Mouse (Mus musculus): ENCODE data around the gene Pde6c. TPM values are rescaled to one million over a fixed set of nuclear protein-coding genes. Genes with fewer than 3 reads are reported as not detected.

Gene Pde6c
- polyA plus RNA-seq, 1 experiment = not detected

DNA sequence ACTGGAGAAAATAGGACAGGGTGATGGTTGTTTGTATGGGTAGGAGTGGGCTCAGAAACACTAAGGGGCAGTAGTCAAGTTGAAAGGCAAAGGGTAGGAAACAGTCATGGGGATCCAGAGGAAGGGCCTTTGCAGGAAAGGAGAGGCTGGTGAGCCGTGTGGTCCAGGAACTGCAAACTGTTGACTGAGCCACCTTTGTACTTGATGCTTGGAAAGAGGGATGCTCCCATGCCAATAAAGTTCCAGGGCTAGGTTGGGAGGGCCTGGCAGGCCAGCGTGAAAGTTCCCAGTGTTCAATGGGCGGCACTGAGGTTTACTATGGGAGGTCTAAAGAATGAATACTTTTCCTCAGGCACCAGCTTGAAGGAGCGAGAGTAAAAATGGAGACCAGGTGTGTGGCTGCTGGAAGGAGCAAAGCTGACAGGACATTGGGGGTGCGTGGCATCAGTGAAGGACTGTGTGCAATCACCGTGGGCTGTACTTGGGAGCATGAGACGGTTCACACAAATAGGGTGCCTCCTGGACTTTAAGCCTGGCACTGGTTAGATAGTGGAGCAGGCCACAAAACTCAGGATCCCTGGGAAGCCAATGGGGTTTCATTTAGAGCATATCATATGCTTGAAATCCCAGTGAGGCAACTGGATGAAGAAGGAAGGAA, 17.6 kb upstream of the Pde6c start:
- TF ChIP-seq CTCF (IDR thresholded peaks at IDR 0.05; ENCODE audit: borderline replicate concordance, control insufficient read depth, extremely low read depth, insufficient read depth, low read length, poor library complexity) (no peak), POLR2A (IDR thresholded peaks at IDR 0.05; ENCODE audit: control insufficient read depth, extremely low read depth, insufficient read depth, low read length, poor library complexity) (no peak)
- no peaks in the 10 kb centered on the region for H3K27me3 ChIP-seq (ENCODE audit: control insufficient read depth, insufficient read depth, low read length)
- H3K27ac ChIP-seq (ENCODE audit: control insufficient read depth, insufficient read depth, low read length) = no peak overlapping the region
- H3K4me1 ChIP-seq (replicated peaks; ENCODE audit: control insufficient read depth, insufficient read depth, low read length) = no peaks in the 10 kb centered on the region
- H3K4me3 ChIP-seq (ENCODE audit: control insufficient read depth, insufficient read depth, low read length) = no peak overlapping the region
- H3K36me3 ChIP-seq (ENCODE audit: control insufficient read depth, insufficient read depth, low read length) = no peaks in the 10 kb centered on the region
- DNase-seq = no peak
- WGBS = 97% methylated on average over 7 of the region's 7 CpGs

DNA sequence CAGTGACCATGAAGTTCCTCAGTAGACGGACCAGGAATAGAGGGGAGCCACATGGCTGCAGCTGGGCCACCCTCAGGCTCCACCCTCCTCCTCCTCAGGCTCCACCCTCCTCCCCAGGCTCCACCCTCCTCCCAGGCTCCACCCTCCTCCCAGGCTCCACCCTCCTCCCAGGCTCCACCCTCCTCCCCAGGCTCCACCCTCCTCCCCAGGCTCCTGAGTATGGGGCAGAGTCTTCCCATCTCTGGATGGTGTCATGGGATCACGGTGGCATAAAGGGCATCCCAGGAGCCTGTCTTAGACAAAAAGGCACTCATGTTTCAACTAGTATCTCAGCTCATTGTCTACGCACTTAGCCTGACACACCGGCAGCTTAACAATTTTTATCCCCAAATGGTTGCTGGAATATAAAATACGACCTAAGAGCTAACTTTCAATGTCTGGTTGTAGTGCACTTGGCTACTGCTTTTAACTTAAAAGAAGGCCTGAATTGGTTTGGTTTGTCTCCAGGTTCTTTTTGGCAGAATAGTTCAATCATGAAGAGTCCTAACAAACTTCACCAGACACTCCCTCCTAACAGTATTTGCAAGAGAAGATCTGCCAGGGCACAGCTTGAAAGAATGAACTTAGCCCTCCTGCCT, 12.3 kb upstream of the Pde6c start:
- Histone ChIP-seq H3K27ac (ENCODE audit: control insufficient read depth, insufficient read depth, low read length) (no peak overlapping the region), H3K36me3 (ENCODE audit: control insufficient read depth, insufficient read depth, low read length) (no peaks in the 10 kb centered on the region), H3K27me3 (ENCODE audit: control insufficient read depth, insufficient read depth, low read length) (peaks cover 3% of the 10 kb centered on the region; the same call in 1 of the 2 replicates), H3K4me3 (ENCODE audit: control insufficient read depth, insufficient read depth, low read length) (no peak overlapping the region), H3K4me1 (replicated peaks; ENCODE audit: control insufficient read depth, insufficient read depth, low read length) (no peaks in the 10 kb centered on the region)
- DNase-seq = no peak
- TF ChIP-seq CTCF (IDR thresholded peaks at IDR 0.05; ENCODE audit: borderline replicate concordance, control insufficient read depth, extremely low read depth, insufficient read depth, low read length, poor library complexity) (no peak), POLR2A (IDR thresholded peaks at IDR 0.05; ENCODE audit: control insufficient read depth, extremely low read depth, insufficient read depth, low read length, poor library complexity) (no peak)
- 78% methylated on average over 5 of the region's 5 CpGs for WGBS

DNA sequence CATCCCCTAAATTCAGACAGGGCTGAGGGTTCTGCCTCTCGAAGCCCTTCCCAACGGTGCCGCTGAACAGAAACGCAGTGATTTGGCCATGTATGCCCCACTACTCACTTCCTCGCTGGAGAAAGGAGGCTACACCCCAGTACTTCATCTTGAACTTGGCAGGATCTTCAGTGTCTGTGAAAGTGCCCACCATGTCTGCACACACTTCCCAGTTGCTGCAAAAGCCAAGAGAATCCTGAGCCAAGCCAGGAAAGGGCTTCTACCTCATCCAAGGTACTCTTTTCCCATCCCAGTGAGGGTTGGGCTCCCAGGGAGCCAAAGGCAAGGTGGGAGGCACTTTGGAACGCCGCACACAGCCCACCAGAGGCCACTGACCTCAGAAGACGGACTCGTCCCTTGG, 8.7 kb upstream of the Pde6c start:
- no peak overlapping the region for H3K4me3 ChIP-seq (ENCODE audit: control insufficient read depth, insufficient read depth, low read length)
- H3K27ac ChIP-seq (ENCODE audit: control insufficient read depth, insufficient read depth, low read length) = no peak overlapping the region
- no peak for DNase-seq
- H3K4me1 ChIP-seq (replicated peaks; ENCODE audit: control insufficient read depth, insufficient read depth, low read length) = no peaks in the 10 kb centered on the region
- WGBS = 38% methylated on average over 9 of the region's 9 CpGs
- H3K36me3 ChIP-seq (ENCODE audit: control insufficient read depth, insufficient read depth, low read length) = no peaks in the 10 kb centered on the region
- TF ChIP-seq POLR2A (IDR thresholded peaks at IDR 0.05; ENCODE audit: control insufficient read depth, extremely low read depth, insufficient read depth, low read length, poor library complexity) = no peak
- no peak for TF ChIP-seq CTCF (IDR thresholded peaks at IDR 0.05; ENCODE audit: borderline replicate concordance, control insufficient read depth, extremely low read depth, insufficient read depth, low read length, poor library complexity)
- H3K27me3 ChIP-seq (ENCODE audit: control insufficient read depth, insufficient read depth, low read length) = peaks cover 3% of the 10 kb centered on the region; the same call in 1 of the 2 replicates

DNA sequence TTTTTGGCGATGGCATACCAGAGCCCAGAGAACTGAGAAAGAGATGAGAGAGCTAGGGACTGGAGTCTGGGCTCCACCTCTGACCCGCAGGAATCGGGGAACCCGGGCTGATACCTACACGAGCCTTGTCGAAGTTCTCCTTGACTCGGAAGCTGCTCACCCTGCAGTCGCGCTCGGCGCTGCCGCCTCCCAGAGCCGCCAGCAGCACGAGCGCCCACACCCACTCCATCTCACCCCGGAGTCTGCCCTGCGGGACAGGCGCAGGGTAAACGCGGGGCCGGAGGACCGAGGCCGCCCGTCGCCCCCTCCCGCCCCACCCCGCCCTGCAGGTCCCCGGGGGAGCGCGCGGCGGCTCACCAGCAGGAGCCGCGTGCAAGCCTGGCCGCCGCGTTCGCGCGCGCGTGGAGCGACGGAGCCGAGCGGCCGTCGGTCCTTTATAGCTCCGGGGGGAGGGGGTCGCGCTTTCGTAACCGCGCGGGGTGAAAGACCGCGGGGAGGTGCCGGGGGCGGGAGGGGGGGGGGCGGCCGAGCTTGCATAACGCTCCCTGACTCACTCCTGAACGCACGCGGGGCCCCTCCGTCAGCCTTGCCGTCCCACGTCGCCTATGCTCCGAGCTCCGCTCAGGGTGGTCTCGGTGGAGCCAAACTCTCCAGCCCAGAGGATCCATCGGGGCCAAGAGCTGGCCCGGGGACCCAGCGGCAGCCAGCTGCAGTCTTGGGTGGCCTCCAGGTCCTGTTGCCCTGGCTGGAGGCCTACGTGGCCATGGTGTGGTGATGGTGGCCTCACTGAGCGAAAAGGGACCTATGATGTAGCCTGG, 8.0 kb upstream of the Pde6c start:
- no peak overlapping the region for H3K4me3 ChIP-seq (ENCODE audit: control insufficient read depth, insufficient read depth, low read length)
- DNase-seq = no peak
- H3K27ac ChIP-seq (ENCODE audit: control insufficient read depth, insufficient read depth, low read length) = no peak overlapping the region
- H3K4me1 ChIP-seq (replicated peaks; ENCODE audit: control insufficient read depth, insufficient read depth, low read length) = no peaks in the 10 kb centered on the region
- TF ChIP-seq CTCF (IDR thresholded peaks at IDR 0.05; ENCODE audit: borderline replicate concordance, control insufficient read depth, extremely low read depth, insufficient read depth, low read length, poor library complexity) = no peak
- 3% methylated on average over 67 of the region's 77 CpGs for WGBS
- no peaks in the 10 kb centered on the region for H3K36me3 ChIP-seq (ENCODE audit: control insufficient read depth, insufficient read depth, low read length)
- H3K27me3 ChIP-seq (ENCODE audit: control insufficient read depth, insufficient read depth, low read length) = peaks cover 3% of the 10 kb centered on the region; the same call in 1 of the 2 replicates

DNA sequence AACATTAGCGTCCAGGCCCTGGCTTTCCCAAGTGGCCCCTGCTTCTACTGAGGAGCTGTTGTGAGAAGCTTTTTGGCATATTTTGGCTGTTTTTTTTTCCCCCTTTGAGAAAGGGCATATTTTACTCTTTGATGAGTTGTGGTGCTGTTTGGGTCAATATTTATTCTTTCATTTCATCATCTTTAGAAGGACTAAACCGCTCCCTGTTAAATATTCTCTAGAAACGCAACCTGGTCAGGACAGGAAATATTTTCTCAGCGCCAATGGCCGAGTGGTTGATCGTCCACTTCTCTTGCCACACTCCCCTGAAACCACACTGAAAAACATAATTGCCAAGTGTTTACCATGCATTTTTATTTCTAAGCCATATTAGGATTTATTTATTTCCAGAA, 7.4 kb upstream of the Pde6c start, which contains the start of gene Rbp4:
Gene Rbp4, minus strand, starts transcription at position 63 of the 392 bp plus-strand sequence.
- Histone ChIP-seq H3K27me3 (ENCODE audit: control insufficient read depth, insufficient read depth, low read length) (peaks cover 3% of the 10 kb centered on the region; the same call in 1 of the 2 replicates), H3K4me1 (replicated peaks; ENCODE audit: control insufficient read depth, insufficient read depth, low read length) (no peaks in the 10 kb centered on the region), H3K36me3 (ENCODE audit: control insufficient read depth, insufficient read depth, low read length) (no peaks in the 10 kb centered on the region), H3K27ac (ENCODE audit: control insufficient read depth, insufficient read depth, low read length) (no peak within 1 kb of the TSS), H3K4me3 (ENCODE audit: control insufficient read depth, insufficient read depth, low read length) (no peak within 1 kb of the TSS)
- WGBS = 76% methylated on average over 6 of the region's 6 CpGs
- no peak for TF ChIP-seq POLR2A (IDR thresholded peaks at IDR 0.05; ENCODE audit: control insufficient read depth, extremely low read depth, insufficient read depth, low read length, poor library complexity)
- TF ChIP-seq CTCF (IDR thresholded peaks at IDR 0.05; ENCODE audit: borderline replicate concordance, control insufficient read depth, extremely low read depth, insufficient read depth, low read length, poor library complexity) = no peak
- no peak for DNase-seq

DNA sequence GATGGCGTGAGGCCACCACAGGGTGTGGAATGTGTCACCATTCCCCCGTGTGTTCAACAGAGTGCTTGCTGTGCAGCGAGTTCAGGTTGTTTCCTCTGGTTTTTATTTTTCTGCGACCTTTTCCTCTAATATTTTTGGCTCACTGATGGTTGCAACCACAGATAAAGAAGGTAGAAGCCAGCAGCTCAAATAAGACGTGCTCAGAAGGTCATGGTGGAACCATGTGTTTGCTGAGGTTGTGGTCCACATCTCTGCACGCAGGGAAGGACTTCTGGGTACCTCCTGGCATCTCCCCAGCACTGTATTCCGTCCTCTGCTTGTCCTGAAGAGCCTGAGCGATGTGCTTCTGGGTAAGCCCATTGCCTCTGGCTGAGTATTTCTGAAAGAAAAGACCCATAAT, 5.9 kb upstream of the Pde6c start:
- WGBS = 62% methylated on average over 8 of the region's 8 CpGs

More for the DNA sequence above, 5.9 kb upstream of the Pde6c start:
- Histone ChIP-seq H3K4me3 (ENCODE audit: control insufficient read depth, insufficient read depth, low read length) (no peak overlapping the region), H3K27me3 (ENCODE audit: control insufficient read depth, insufficient read depth, low read length) (peaks cover 3% of the 10 kb centered on the region; the same call in 1 of the 2 replicates), H3K27ac (ENCODE audit: control insufficient read depth, insufficient read depth, low read length) (no peak overlapping the region), H3K36me3 (ENCODE audit: control insufficient read depth, insufficient read depth, low read length) (no peaks in the 10 kb centered on the region), H3K4me1 (replicated peaks; ENCODE audit: control insufficient read depth, insufficient read depth, low read length) (no peaks in the 10 kb centered on the region)
- DNase-seq = no peak
- TF ChIP-seq POLR2A (IDR thresholded peaks at IDR 0.05; ENCODE audit: control insufficient read depth, extremely low read depth, insufficient read depth, low read length, poor library complexity) (no peak), CTCF (IDR thresholded peaks at IDR 0.05; ENCODE audit: borderline replicate concordance, control insufficient read depth, extremely low read depth, insufficient read depth, low read length, poor library complexity) (no peak)
